Mouse (Mus musculus) thymus, postnatal 0 days (tissue): ENCODE measurements around the gene Pnpo. TPM values are rescaled to one million over a fixed set of nuclear protein-coding genes. Genes with fewer than 3 reads are reported as not detected.

ENCODE experiments used
- DNase-seq: peaks from one replicate; pipeline ENCODE4 v3.0.0-alpha.2; 2015; ENCODE audit warnings: low spot score
- polyA plus RNA-seq: library from polyadenylated mRNA; unstranded; fragments of >200 nt; fragmentation: Nextera tagmentation; extraction: Ambion mirVana; gene quantifications from 2 replicates; pipeline ENCODE4 v1.2.1, GENCODE M21; 2015

Pnpo gene
- polyA plus RNA-seq = 39.0 and 39.5 TPM in 2 replicates

GRCm38 (mm10) chr11:96943746-96944304 lies at the start of gene Pnpo:
Gene Pnpo (minus strand): TSS chr11:96943986.
- DNase-seq = peak; percentile 95

- peak; percentile 63 for DNase-seq
These were observed 49.0 kb upstream of the Pnpo start for GRCm38 (mm10) chr11:96992722-96993311.

GRCm38 (mm10) chr11:96991501-96991900 lies 47.7 kb upstream of the Pnpo start:
- no peak for DNase-seq

DNA sequence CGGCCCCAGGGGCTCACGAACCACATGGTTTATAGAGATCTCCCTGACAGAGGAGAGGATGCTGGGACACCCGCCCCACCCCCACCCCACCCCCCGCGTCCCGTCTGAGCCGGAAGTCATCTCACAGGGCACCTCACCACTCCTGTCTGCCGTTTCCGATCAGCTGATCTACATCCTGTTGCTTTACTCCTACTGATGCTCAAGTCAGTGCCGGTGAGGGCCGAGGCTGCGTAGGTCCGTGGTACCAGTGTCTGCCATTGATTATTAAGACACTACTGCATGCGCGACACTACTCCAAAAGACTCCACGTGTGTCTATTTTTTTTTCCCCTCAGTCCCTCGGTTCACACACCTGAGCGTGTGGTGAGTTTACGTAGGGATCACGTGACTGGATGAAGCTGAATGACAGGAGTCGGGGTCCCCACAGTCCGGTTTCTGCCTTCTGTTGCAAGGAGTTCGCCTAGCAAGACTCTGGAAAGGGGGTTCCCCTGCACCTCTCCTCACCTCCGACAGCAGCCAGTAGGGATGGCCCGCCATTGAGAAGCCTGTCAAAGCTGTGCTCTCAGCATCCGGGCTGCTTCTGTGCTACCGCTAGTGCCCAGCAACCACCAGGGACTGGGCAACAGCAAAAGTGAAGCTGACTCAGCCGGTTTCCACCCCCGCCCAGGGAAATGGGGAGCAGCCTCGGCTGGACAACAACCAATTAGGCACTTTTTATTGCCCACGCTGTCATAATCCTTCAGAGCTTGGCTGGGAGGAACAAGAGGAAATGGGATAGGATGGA lies 44.3 kb upstream of the Pnpo start:
- peak; percentile 89 for DNase-seq

DNA sequence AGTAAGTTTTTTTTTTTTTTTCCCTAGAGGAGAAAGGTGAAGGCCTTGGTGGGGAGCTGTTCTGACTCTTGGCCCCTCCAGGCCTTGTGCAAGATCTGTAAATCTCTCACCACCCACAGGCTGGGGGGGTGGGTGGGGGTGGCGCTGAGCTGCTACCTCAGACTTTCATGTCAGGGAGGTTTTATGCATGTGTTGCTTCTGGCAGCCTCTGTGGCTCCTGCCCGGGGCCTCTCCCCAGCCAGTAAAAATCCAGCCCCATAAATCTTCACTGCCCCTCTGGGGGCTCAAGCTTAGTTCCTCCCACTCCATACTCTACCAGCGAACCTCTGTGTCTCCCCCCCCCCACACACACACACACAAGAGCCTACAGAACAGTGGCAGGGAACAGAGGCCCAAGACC lies 42.7 kb upstream of the Pnpo start:
- DNase-seq = no peak

GRCm38 (mm10) chr11:96984903-96985302 lies 41.1 kb upstream of the Pnpo start:
- no peak for DNase-seq

DNA sequence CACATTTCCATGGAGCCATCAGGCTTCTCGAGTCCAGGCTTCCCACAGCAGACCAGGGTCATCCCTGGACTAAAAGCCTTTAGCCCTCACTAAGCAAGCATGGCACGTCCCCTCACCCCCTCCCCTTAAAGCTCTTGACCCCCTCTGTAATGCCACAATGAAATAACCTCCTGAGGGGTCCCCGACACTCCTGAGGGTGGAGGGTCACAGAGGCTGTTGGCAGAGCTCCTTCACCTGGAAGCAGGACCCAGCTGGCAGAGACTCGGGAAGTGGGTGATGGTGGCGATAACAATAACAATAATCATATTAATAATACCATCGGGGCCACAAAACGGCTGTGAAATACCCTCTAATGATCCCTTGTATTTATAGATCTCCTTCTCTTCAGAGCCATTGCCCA lies 39.1 kb upstream of the Pnpo start, which contains the start of gene Sp2:
Sp2 (minus strand) TSS at position 101 of the 400 bp plus-strand sequence.
- no peak for DNase-seq

DNA sequence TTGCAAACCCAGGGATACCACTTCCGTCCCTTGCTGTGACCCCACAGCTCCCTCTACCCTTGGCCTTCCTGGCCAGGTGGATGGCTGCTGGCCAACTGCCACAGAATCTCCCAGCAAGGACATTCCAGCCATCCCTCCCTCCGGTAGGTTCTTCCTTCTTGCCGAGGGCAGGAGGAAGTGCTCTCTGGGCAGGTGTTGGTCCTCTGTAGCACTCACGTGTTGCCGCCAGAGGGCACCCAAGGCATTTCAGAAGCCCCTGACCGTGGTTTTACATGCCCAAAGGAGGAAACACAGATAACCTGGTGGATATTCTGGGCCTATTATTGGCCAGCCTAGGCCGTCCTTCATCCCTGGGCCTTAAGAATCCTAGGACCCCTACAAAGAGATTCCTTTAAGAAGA lies 38.6 kb upstream of the Pnpo start:
- peak; percentile 85 for DNase-seq

GRCm38 (mm10) chr11:96981461-96981860 lies 37.7 kb upstream of the Pnpo start:
- DNase-seq = no peak

DNA sequence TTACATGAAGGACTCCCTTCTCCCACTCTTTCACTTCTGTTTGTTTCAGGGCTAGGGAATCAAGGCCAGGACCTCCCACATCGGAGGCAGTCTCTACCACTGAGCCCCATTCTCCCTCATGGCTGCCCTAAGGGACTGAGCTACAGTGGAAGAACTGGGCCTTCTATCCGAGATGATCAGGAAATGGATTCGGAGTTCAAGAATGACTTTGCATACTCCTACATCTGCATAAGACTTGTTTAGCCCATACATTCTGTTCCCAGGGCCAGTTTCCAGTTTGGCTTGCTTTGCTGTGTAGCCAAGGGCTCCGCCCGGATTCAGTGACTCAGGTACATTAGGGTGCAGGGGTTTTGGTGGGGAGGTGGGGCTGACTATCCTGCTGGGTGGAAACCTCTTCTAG lies 36.2 kb upstream of the Pnpo start:
- no peak for DNase-seq

- DNase-seq = no peak
These were observed 35.5 kb upstream of the Pnpo start for GRCm38 (mm10) chr11:96979329-96979728.

- DNase-seq = no peak
These were observed 34.8 kb upstream of the Pnpo start for GRCm38 (mm10) chr11:96978401-96979246.

- DNase-seq = peak; percentile 99
These were observed 34.0 kb upstream of the Pnpo start for GRCm38 (mm10) chr11:96977606-96978400.

GRCm38 (mm10) chr11:96976911-96977591 lies 33.3 kb upstream of the Pnpo start:
- peak; percentile 91 for DNase-seq

- no peak for DNase-seq
These were observed 32.5 kb upstream of the Pnpo start for GRCm38 (mm10) chr11:96976379-96976687.

DNA sequence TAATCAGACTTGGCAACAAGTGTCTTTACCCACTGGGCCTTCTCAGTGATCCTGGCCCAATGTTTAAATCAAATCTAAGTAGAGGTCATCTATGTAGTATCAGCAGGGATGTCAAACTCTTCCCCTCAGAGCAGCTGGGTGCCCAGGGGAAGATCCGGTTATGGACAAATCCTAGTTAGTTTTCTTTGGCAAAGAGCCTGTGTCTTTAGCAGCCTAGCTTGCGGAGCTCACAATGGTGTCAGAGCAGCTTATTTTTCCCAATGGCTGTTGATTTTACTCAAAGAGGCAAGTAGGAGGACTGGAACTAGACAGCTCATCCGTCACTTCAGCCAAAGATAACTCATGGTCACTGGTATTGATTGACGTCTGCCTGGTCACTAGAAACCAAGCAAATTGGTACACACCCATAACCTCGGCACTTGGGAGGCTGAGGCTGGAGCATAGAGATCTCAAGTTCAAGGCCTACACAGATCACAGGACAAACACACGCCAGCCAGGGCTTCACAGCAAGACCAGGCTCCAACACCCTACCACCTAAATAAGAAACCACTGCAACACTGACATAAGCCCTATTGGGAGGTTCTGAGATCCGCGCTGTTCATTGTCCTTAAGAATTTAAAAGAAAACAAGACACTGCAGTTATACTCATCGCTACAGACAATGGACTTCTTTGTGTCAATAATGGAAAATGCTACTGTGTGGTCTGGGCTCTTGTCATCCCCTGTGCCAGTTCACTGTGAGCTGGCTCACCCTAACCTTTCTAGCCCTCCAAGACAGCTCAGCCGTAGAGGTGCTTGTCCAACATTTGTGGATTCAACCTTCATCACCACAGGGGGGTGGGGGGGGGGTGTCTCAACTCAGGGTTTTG lies 32.0 kb upstream of the Pnpo start:
- DNase-seq = no peak

DNA sequence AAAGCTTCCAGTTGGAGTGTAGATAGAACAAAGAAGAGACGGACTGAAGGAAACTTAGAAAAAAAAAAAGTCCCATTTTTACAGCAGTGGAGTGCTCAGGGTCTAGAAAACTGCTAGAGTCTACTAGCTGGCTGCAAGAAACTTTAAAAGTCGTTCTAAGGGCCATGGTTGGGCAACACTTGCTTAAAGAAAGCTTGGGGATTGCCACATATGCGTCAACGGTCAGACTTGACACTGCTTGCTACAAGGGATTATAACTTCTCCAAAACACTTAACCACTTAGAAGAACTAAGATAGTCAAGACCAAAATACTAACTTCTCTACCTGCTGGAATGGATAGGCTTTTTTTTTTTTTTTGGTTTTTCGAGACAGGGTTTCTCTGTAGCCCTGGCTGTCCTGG lies 31.0 kb upstream of the Pnpo start:
- no peak for DNase-seq

DNA sequence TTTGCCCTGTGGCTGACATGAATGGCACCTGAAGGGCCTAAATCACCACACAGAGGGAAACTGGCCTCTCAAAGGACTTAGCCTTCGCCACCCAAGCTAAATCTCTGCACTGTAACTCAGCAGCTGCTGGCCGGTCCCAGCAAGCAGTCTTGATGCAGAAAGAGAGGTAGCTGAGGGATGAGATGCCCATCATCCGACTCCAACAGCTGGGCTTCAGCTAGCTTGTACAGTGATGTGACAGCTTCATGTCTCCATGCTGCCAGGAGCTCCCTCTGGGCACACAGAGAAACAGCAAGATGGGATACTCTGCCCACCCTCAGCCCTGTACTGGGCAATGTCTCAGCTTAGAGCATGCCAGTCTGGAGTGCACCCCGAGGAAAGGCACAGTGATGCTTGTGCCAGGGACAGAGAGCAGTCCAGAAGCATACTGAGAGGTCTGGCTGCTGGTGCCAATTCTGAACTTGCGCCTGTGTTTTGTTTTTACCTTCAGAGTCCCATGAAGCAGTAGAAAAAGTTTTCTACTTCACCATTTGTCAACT lies 29.7 kb upstream of the Pnpo start:
- DNase-seq = no peak

DNA sequence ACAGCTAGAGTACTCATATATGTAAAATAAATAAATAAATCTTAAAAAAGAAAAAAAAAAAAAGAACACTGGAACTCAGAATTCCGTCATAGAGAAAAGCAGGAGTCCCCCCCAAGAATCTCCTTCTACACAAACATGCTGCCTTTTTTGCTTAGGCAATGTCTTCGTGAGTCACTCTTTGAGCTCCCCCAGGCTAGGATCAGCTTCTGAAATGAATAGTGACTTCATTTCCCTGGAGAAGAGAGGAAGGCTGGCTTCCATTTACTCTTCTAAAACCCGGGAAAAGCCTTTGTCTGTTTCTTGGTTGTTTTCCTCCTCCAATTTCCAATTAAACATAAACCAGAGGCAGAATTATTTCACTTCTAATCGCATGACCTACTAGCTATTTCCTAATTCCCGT lies 29.1 kb upstream of the Pnpo start:
- no peak for DNase-seq
